Mouse (Mus musculus) kidney, adult 18-20 months (tissue): ENCODE measurements around the gene Fgr.

Experiments
- DNase-seq: peaks from one replicate; pipeline ENCODE4 v3.0.0; 2021

Gene Fgr

DNA sequence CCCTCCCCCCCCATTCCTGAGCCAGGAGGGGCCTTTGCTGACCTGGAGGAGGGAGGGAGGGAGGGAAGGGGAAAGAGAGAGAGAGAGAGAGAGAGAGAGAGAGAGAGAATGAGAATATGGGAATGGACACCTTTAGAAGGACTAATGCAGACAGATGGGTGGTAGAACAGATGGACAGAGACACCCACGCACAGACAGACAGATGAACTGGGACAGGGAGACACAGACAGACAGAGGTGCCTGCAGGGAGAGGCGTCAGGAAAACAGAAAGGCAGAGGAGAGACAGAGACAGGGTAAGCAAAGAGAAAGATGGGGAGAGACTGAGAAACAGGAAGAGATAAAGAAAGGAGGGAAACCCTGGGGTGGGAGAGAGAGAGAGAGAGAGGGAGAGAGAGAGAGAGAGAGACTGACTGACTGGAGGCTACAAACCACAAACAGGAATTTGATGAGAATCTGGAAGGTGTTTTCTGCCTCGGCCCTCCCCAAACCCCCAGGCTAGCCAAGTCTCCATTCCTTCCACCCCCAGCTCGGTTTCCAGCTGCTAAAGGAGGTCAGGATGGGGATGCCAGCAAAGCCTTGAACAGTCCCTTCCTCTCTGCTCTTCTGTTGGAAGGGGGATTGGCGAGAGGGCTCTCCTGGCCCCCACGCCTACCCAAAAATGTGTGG lies 43.8 kb downstream of the Fgr start:
- no peak for DNase-seq

DNA sequence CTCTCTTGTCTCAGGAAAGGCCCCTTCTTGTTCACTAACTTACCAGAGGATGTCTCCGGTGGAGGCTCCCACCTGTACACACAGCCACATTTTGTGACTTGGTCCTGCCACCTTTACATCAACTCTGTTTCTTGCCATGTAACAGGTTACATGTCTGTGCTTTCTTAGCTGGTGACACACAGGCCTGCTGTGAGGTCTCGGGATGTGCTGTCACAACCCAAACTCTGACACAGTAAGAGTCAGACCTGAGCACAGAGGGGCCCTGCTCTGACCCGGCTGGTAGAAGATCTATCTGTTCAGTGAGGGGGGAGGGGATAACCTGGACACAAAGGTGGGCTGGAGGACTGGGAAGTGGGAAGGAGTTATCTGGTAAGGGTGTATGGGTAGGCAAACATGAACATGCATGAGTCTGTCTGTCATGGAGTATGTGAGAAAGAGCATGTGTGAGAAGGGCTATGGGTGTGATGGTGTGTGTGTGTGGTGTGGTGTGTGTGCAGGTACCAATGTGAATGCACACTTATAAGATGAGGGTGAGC lies 44.4 kb downstream of the Fgr start:
- no peak for DNase-seq

DNA sequence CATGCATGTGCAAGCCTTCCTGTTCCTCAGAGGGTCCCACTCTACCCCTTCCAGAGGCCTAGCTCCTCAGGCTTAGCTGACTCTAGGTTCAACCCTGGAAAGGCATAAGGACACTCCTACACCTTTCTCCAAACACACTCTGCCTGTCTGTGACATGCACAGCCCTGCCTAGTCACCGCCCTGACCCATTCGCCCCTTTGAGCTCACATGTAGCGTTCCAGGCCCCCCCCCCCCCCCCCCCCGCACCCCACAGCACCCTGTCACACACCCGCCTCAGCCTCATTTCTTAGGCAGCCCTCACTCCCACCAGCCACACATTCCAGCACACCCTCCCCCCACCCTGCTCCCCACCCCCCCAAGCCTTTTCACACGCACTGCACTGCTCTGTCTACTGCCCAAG lies 46.8 kb downstream of the Fgr start:
- DNase-seq, result no peak

DNA sequence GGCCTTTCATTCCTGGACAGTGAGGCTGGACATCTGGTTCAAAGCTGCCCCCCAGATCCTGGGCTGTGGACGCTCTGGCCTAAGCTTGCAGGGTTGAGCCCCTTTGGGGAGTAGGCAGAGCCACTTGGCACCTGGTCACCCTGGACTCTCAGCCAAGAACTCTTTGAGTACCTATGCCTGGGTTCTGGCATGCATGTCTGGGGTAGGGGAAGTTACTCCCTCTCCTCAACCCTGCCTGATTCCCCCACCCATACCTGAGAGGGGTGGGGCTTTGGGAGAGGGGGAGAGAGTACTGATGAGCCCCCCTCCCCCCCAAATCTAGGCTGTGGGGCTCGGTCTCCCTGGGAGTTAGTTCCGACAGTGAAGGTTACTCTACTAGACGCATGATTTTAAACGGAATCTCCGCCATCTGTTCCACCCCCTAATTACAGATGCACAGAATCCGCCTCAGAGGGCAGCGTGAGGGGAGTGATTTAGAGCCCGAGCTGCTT lies 47.3 kb downstream of the Fgr start:
- DNase-seq, result peak; percentile 64

DNA sequence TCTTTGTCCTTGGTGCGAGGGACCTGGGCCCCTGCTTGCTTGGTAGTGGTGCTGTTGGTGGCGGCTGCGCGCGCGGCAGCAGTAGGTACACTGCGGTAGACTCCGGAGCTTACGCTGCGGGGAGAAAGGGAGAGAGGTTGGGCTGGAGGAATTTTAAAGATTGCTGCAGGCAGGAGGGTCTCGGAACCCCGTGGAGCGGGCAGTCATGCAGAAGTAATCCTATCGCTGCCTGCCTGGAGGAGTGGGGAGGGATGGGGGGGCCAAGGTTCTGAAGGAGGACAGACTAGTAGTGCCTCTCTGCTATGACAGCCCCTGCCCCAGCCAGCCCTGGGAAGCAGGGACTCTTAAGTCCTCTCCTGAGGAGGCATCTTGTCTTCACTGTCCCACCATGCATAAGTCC lies 48.3 kb downstream of the Fgr start:
- DNase-seq, result peak; percentile 18

DNA sequence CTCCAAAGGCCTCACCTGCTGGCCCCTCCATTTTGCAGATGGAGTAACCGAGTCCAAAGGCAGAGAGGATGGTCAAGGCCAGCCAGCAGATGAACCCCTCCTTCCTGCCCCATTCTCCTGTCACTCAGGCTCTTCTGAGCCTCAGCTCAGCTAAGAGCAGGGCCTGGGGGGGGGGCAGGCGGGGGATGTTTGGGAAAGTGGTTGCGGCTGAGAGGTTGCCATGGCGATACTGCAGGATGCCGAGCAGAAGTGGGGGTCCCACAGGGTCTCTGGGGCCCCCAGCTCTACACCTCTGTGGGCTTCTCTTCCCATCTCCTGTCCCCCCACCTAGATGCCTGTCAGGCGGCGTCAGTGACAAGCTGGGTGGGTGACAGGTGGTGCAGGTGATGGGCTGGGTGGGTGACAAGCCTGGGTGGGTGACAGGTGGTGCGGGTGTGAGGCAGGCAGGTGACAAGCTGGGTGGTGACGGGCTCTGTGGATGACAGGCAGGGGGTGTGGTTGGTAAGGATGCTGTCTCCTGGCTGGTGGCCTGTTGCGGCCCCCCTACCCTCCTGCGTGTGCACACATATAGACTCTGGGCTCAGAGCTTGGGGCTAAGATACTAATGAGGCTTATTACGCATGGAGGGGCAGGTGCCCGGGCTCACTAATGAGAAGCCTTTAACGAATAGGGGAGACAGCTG lies 49.2 kb downstream of the Fgr start:
- no peak for DNase-seq

DNA sequence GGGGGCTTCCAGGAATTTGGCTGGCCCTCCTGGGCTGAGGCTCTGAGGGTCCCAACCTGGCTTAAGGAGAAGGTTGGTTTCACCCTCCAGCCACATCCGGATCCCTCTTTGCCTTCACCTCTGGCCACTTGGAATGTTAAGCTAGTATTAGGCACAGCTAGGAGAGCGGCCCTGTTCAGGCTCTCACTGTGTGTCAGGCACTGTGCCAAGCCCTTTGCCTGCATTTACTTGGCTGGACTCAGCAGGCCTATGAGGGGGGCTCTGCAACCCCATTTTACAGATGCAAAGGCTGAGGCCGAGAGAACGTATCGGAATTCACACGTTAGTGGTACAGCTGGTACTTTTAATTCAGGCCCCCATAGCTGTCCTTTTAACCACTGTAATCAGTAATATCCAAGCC lies 49.7 kb downstream of the Fgr start:
- peak; percentile 36 for DNase-seq

DNA sequence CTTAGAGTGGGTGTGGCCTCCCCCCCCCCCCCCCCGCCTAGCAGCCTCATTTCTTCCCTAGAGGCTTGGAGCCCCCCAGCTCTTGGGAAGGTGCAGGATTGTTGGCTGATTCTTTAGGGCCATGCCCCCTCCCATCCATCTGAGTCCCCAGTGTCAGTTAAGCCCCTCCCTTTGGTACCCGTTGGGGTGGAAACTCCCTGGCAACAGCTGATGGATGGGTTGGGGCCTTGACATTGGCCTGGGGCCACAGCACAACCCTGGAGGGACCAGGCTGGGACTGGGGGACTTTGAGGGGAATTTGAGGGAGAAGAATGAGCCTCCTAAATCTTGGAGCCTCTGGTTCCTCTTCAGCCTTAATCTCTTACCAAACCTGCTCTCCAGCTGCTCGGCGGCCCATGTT lies 50.5 kb downstream of the Fgr start:
- DNase-seq, result no peak

DNA sequence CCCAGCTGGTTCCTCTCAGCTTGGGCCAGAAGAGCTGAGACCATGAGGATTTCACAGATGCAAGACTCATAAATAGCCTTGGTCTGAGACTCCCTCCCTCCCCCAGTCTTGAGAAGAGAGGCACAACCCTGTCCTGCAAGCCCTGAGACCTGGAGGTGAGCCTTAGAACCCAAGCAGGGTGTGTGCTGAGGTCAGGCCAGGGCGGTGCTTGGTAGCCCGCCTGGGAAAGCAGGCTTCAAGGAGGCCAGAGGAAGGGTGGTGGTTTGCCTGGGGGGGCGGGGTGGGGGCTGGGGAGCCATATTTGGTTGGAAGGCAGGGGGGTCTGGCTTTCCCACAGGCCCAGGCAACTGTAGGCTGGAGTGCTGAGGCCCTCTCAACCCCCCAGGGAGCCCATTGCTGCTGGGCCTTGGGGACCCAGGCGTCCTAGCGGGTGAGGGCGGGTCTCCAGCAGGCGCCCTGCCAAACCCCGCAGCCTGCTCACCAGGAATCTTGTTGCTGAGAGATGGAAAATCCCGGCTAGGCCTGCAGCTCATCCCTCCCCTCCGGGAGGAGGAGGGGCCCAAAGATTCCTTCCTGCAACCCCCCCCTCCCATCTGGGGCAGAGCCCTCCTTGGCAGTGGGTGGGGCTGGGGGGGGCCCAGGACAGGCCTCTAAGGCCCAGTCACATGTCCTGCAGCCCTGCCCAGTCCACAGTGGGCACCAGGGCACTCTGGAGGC lies 51.2 kb downstream of the Fgr start:
- peak; percentile 69 for DNase-seq

DNA sequence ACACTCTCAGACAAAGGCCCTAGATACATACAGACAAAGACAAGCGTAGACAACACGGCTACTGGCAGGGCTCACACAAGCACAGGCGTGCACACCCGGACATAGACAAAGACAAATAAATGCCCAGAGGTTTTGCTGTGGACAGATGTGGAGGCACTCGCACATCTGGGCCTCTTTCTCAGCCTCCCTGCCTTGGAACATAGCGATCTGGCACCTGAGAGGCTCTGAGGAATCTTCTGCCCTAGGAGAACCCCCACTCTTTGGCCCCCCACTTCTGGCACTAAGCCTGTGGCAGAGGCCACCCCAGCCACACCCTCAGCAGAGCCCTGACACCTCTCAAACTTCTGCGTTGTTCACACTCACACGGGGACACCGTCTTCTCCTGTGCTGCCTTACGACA lies 52.4 kb downstream of the Fgr start:
- DNase-seq, result no peak

DNA sequence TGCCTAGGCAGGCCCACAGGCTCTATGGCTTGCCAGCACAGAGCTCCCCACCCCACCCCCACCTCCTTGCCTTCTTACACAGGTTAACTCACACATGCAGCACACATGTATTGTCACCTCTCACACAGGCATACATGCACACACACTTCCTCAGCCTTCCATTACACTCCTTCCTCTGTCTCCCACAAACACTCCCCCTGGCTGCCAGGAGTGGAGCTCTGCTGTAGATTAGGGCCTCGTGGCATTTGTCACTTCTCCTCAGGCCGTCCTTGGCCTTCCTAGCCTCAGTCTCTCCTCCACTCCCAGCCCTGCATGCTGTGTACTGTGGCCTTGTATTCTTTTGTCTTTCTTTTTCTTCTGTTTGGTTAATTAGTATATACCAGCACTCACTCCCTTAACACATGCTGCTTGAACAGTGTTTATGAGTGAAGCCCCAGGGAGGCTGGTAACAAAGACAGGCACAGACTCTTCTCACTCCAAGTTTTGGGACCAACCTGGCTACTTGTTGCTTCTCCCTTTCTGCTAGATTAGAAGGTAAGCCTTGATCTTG lies 53.0 kb downstream of the Fgr start:
- DNase-seq, result peak; percentile 19

DNA sequence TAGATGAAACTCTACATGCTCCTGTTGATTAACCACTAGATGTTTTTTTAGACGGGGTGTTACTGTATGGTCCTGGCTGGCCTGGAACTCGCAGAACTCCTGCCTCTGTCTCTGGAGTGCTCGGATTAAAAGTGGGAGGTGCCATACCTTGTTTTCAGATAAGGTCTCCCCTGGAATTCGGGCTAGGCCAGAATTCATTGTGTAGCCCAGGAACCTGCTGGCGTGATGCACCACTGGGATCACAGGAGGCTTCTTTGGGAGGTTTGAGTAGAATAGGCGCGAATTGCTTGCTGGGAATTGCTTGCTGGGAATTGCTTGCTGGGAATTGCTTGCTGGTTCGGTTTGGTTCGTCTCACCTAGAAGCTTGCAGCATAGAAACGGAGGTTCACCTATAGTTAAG lies 53.8 kb downstream of the Fgr start:
- no peak for DNase-seq

DNA sequence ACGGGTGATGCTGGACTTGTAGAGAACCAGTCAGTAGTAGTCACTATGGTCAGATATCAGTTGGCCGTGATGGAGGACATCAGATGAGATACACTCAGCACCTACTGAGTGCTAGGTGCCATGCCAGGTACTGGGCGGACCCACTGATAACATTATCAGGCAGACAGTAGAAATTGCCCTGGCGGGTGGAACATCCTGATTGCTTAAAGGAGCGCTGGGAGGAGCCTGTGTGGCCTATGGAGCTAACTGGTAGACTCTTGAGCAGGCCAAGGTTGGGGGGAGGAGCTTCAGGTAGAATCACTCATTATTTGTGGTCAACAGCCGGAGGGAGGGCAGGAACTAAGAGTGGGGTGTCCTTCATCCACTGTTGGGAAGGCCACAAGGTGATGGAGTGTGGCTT lies 54.3 kb downstream of the Fgr start:
- DNase-seq, result no peak

DNA sequence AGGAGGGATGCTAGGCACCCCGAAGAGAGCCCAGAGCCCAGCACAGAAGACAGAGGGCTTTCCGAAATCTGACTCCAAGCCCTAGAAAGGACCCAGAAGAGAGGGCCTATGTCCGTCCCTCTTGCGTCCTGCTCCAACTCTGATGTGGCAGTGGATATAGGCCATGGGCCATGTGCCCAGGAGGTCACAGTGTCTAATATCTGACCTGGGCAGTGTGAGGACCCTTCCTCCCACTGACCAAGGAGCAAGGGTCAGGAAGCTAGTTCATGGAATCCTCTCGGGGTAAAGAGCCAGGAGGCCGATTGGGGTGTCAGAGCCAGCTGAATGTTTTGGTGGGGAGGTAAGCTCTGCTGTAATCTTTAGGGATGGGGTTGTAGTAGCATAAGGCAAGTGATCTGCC lies 55.0 kb downstream of the Fgr start:
- DNase-seq, result no peak

DNA sequence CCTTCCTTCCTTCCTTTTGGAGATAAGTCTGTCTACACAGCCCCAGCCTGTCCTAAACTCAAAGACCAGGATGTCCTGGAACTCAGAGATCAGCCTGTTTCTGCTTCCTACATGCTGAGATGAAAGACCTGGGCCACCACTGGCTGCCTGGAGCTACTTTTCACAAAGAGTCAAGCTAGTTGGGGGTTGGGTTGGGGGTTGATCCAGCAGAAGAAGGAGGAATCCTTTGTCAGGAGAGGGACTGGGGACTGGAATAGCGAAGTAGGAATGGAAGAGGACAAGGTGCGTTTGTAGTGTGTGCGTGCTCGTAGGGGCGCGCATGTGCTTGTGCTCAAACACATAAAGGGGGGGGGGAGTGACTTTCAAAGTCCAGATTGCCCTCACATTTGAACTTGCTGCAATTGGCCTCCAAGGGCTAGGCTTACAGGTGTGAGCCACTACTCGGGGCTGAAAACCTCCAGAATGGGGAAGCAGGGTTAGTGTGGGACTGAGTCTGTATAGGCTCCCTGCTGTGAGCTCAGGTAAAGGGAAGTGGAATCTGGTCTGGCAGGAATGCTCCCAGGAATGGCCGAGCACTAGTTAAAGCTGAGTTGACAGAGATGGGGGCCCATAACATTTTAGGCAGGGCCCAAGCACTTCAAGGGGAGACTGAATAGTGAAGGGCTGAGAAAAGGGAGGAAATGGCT lies 58.7 kb downstream of the Fgr start:
- DNase-seq, result no peak

DNA sequence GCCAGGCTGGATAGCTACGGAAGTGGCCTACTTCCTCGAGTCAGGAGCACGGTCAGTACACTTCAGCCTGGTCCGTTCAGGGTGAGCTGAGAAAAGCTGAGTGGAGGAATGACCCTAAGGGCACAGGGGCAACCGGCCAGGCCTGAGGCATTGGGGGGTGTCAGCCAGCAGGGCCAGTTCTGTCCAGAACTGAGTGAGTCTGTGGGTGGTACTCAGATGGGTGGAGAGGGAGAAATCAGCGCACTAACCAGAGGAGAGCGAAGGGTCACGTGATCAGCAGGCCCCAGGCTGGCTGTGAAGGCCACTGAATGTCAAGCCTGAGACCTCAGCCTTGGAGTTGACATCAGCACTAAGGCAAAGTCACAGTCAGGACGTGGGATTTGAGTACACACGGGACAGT lies 60.6 kb downstream of the Fgr start:
- peak; percentile 62 for DNase-seq

DNA sequence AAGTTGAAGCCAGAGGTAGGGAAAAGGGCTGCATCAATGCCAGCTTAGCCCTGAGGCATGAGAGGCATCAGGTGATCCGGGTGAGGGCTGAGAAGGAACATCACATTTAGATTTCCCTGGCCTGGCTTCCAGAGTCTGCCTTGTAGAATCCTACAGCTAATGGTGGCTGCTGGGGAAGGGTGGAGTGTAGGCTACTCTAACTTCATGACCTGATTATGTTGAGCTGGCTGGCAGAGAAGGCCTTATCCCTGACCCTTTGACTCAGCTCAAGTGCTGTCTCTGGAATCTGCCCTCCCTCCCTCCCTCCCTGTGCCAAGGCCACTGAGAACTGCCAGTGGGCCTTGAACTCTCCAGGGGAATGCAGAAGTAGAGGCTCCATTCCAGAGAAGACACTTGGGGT lies 61.6 kb downstream of the Fgr start:
- peak; percentile 38 for DNase-seq

DNA sequence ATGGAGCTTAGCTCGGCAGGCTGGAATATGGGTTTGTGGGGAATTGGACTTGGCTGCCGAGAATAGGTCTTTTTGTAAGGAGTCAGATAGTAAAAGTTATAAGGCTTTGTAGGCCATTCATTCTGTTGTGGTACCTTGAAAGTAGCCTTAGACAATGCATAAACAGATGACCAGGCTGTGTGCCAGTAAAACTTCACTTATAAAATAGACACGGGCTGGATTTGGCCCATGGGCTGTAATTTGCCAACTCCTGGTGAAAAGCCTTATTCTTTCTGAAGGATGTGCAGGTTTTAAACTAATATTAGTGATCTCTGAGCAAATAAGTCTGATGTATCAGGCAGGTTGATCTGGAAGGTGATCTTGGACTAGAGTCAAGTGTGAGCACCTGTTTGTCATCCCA lies 62.1 kb downstream of the Fgr start:
- DNase-seq, result peak; percentile 37

DNA sequence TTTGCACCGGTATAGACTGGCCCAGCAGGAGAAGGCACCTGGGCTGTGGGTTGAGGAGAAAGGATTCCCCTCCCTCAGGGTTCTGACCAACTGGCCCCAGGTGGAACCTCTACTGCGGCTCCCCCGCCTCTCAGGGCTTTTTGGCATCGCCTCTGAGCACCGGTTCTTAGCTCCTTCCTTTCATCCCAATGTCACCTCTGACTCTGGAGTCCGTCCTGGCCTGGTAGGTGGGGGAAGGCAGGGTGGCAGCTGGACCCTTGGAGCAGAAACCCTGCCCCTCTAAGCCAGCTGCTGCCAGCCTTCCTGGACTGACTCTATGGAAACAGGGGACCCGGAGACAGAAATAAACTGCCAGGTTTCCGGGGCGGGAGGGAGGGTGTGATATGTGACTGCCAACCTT lies 63.4 kb downstream of the Fgr start:
- peak; percentile 24 for DNase-seq

DNA sequence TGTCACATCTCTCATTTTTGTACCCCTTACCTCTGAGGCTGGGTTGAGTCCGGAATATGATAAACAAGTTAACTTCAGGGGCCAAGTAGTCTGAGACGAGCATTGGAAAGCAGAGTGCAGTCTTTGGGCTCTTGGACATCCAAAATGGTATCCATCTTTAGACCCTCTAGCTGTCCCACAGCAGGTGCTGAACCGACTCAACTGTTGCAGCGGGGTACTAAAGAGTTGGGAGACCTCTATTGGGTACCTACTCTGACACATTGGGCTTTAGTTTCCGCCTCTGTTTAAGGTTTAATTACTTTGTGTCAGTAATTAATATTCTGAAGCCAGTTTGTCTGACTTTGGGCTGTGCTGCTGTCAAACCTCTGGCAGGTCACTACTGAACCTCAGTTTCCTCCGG lies 63.9 kb downstream of the Fgr start:
- DNase-seq, result no peak

DNA sequence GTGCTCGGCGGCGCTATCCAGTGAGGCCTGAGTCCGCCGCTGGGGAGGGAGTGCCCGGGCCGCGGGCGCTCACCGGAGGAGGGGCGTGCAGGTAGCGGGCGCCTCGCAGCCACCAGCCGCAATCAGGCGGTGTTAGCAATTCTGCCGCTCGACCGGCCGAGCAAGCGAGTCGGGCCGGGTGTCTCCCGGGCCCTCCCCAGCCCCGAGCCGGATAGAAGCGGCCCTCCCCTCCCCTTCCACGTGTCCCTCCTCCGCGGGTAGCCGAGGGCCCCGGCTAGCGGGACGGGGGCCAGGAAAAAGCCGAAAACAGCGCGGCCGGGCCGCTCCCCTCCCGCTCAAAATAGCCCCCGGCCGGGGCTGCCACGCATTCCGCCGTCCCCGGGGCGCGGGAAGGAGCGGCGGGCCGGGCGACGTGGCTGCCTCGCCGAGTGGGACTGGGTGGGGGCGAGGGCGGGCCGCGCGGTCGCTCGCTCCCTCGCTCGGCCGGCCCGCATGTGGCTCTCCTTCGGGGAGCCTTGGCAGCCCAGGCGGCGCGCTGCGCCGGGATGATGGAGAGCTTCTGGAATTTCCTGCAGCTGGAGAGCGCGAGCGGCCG lies 64.7 kb downstream of the Fgr start:
- peak; percentile 78 for DNase-seq

DNA sequence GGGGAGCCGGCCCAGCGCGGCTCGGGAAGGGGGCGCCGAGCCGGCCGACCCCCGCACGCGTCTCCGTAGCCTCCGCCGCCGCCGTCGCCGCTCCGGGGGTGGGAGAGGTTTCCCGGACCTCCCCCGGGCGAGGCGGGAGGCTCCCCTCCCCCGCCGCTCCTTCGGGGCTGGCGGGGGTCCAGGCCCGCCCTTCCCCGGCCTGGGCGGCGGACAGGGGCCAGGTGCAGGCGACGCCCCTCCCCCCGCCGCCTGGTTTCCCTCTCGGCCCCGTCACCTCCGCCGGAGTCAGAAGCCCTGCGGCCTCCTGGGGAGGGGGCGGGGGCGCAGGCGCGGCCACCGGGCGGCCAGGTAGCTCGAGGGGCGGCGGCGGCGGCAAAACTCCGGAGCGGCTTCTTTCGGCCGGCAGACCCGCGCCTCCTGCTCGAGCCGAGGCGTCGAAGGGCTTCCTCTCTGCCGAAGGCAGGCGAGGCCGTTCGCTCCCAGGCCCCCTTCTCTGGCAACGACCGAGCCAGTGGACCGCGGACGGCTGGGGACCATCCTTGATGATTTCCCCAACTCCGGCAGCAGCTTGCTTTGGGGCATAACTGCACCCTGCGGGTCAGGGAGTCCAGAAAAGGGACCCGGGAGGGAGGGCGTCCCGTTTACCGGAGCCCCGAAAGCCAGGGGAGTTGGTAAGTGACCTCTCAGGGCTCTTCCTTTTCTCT lies 65.4 kb downstream of the Fgr start:
- DNase-seq, result peak; percentile 74
